Mouse (Mus musculus) liver, embryonic 15.5 days (tissue): ENCODE data around the gene Ago4. TPM values are rescaled to one million over a fixed set of nuclear protein-coding genes. Genes with fewer than 3 reads are reported as not detected.

Experiments used
- ATAC-seq: fragments of 200-750 bp; cut with Nextera tagmentation; 2 replicates; pipeline ENCODE4 v1.8.0; 2017; ENCODE audit warnings: moderate number of reproducible peaks, mild to moderate bottlenecking, moderate library complexity; ENCODE audit not compliant: insufficient read depth
- H3K27ac ChIP-seq: fragments of 300-500 bp; sonication (generic); replicated peaks from 2 replicates; pipeline ENCODE4 v1.5.1; 2015; ENCODE audit warnings: mild to moderate bottlenecking, inconsistent platforms
- H3K27me3 ChIP-seq: fragments of 300-500 bp; sonication (generic); 2 replicates; pipeline ENCODE4 v1.6.1; 2015; ENCODE audit warnings: mild to moderate bottlenecking, inconsistent platforms
- H3K36me3 ChIP-seq: fragments of 300-500 bp; sonication (generic); replicated peaks from 2 replicates; pipeline ENCODE4 v1.6.1; 2015; ENCODE audit warnings: moderate library complexity, mild to moderate bottlenecking, inconsistent platforms
- H3K4me1 ChIP-seq: fragments of 300-500 bp; sonication (generic); replicated peaks from 2 replicates; pipeline ENCODE4 v1.6.1; 2015; ENCODE audit warnings: inconsistent platforms
- H3K4me2 ChIP-seq: fragments of 300-500 bp; sonication (generic); 2 replicates; pipeline ENCODE4 v1.6.1; 2015; ENCODE audit warnings: moderate library complexity, mild to moderate bottlenecking, inconsistent platforms
- H3K4me3 ChIP-seq: fragments of 300-500 bp; sonication (generic); replicated peaks from 2 replicates; pipeline ENCODE4 v1.5.1; 2015; ENCODE audit warnings: mild to moderate bottlenecking, inconsistent platforms
- H3K9ac ChIP-seq: fragments of 300-500 bp; sonication (generic); 2 replicates; pipeline ENCODE4 v1.6.1; 2015; ENCODE audit warnings: moderate library complexity, mild to moderate bottlenecking, inconsistent platforms
- H3K9me3 ChIP-seq: fragments of 300-500 bp; sonication (generic); replicated peaks from 2 replicates; pipeline ENCODE4 v1.6.1; 2016; ENCODE audit warnings: inconsistent platforms
- WGBS: fragments of 180-500 bp; shearing (Covaris S2); methylation state at CpG from one replicate; pipeline ENCODE4 v1.1.7; 2015; ENCODE audit warnings: mixed read lengths; ENCODE audit not compliant: insufficient replicate concordance; 5-methylcytosine and 5-hydroxymethylcytosine counted together
- polyA plus RNA-seq: library from polyadenylated mRNA; unstranded; fragments of >200 nt; fragmentation: Nextera tagmentation; extraction: Ambion mirVana; gene quantifications from 2 replicates; pipeline ENCODE4 v1.2.1, GENCODE M21; 2015

Ago4 gene
- polyA plus RNA-seq, 1 experiment from 2014 or later = 0.31 TPM

DNA sequence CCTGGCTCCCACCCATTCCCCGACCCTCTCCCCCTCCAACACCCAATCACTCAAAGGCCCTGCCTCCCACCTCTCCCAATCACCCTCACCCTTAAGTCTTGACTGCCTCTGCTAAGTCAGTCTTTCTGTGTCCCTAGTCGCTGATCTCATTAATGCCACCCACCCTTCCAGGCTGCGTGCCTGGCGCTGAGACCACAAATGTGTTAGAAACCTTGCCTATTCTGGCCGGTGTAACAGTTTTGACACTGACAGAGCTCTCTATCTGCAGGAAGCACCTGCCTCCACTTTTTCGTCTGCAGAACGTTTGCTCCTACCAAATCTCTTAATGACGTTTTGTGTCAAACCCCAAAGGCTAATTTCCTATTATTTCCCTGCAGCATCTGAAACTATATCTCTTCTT, 64.3 kb downstream of the Ago4 start:
- no peaks in the 10 kb centered on the region for H3K9me3 ChIP-seq
- peak overlapping the region; percentile 85 for H3K4me3 ChIP-seq
- no peaks in the 10 kb centered on the region for H3K36me3 ChIP-seq
- peak overlapping the region; percentile 96 for H3K4me2 ChIP-seq
- H3K9ac ChIP-seq = peak overlapping the region; percentile 27; the same call in 1 of the 2 replicates
- H3K27ac ChIP-seq = peak overlapping the region; percentile 14; the same call in 1 of the 2 replicates
- ATAC-seq = no peak
- no peaks in the 10 kb centered on the region for H3K27me3 ChIP-seq
- WGBS = 3% methylated on average over 8 of the region's 8 CpGs
- peaks cover 41% of the 10 kb centered on the region for H3K4me1 ChIP-seq

DNA sequence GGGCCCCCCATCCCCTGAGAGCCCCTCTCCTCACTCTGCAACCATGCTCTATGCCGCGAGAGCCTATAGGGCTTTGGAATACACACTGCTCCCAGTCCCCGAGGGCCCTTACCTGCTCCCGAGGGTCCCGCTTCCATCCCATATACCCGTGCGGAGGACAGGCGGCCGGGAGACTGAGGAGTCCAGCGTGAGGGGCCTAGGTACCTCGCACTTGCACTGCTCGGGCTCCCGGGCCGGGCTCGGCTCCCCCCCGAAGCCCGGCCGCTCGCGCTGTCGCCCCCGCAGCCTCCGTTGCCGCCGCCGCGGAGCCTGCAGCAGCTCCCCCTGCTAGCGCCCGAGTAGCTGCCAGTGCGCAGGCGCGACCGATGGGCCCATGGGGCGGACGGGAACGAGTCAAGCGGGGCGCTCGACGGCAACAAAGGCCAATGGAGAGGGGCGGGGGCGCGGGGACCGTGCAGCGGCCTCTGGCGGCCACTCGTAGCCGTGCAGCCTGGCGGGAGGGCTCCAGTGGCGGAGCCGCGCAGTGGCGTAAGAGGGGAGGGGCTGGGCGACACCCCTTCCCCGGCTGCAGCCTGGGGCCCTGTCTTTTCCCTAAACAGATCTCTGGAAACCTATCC, 64.9 kb downstream of the Ago4 start, which contains the start of gene Ago1:
Gene Ago1, minus strand, starts transcription at position 299 of the 617 bp plus-strand sequence.
- ATAC-seq = peak; percentile 87

DNA sequence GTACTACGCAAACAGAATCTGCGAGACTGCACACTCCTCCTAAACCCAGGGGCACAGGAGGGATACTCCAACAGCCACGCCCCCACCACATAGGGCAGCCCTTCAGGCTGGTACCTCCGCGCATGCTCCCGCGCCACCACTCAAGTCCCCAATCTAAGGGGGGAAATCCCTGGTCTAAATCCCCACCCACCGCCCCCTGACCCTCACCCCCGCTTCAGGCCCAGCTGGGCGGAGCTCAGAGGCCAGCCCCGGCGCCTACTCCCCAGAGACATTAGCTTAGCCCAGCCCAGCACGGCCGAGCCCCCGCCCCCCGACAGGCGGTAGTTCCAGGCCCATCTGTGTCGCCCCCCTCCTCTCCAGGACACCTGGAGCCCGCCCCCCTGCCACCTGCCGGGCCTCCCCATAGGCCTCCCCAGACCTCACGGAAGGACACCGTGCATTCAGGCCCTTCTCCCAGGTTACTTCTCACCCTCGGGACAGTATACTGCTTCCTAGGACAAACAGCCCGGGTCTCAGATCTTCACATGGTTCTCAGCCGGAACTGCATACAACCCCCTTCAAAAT, 65.5 kb downstream of the Ago4 start:
- H3K9me3 ChIP-seq = no peaks in the 10 kb centered on the region
- 1% methylated on average over 25 of the region's 25 CpGs for WGBS
- H3K27ac ChIP-seq = peak overlapping the region; percentile 61
- peaks cover 41% of the 10 kb centered on the region for H3K4me1 ChIP-seq
- peak overlapping the region; percentile 96 for H3K4me2 ChIP-seq
- no peaks in the 10 kb centered on the region for H3K27me3 ChIP-seq
- ATAC-seq = peak; percentile 56
- peak overlapping the region; percentile 85 for H3K4me3 ChIP-seq
- no peaks in the 10 kb centered on the region for H3K36me3 ChIP-seq
- H3K9ac ChIP-seq = peak overlapping the region; percentile 80

More for the DNA sequence above, 64.9 kb downstream of the Ago4 start, which contains the start of gene Ago1:
- Histone ChIP-seq H3K27ac (peak within 1 kb of the TSS; percentile 61), H3K9ac (peak within 1 kb of the TSS; percentile 80), H3K27me3 (no peaks in the 10 kb centered on the region), H3K36me3 (no peaks in the 10 kb centered on the region), H3K4me1 (peaks cover 41% of the 10 kb centered on the region), H3K9me3 (no peaks in the 10 kb centered on the region), H3K4me3 (peak within 1 kb of the TSS; percentile 85), H3K4me2 (peak within 1 kb of the TSS; percentile 96)
- under 1% methylated on average over 55 of the region's 55 CpGs for WGBS

DNA sequence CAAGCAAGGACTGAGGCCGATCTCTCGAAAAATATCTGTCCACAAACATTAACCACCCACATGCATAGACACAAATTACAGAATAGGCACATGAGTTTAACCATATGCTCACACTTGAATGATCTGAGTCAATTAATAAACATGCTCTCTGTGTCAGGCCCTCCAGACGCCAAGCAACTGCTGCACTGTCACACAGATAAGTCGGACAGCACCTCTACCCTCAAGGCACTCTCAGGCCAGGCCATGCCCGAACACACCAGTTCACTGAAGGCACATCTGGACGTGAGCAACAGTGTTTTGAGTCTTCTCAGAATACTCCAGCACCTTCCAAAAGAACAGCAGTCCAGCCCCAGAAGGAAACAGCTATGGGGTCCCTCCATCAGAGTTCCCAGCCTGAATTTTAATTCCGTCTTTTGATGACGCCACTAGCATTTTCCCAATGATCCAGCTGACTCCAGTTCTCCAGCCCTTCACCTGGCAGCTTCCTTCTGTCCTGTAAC, 67.0 kb downstream of the Ago4 start:
- H3K4me3 ChIP-seq = no peak overlapping the region
- no peak overlapping the region for H3K4me2 ChIP-seq
- H3K36me3 ChIP-seq = no peaks in the 10 kb centered on the region
- ATAC-seq = no peak
- no peaks in the 10 kb centered on the region for H3K27me3 ChIP-seq
- no peak overlapping the region for H3K9ac ChIP-seq
- H3K4me1 ChIP-seq = peaks cover 41% of the 10 kb centered on the region
- WGBS = 37% methylated on average over 8 of the region's 8 CpGs
- no peaks in the 10 kb centered on the region for H3K9me3 ChIP-seq
- no peak overlapping the region for H3K27ac ChIP-seq

DNA sequence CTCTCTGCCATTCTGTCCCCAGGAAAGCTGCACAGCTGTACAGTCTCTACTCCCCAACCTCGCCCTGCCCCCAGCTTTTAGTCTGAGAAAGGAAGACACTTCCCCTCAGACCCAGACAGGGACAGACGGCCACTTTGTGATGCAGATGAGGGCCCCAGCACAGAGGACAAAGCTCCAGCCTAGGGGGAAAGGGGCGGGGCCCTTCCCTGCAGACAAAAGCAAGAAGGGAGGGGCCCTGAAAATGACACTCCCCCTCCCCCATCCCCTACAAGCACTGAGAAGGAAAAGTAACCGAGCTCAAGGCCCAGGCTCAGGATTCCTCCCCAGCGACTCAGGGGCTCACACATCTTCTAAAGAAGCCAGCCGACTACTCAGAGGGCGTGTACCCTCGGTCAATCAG, 67.4 kb downstream of the Ago4 start:
- ATAC-seq = no peak
- no peak overlapping the region for H3K27ac ChIP-seq
- H3K36me3 ChIP-seq = no peaks in the 10 kb centered on the region
- peaks cover 41% of the 10 kb centered on the region for H3K4me1 ChIP-seq
- 20% methylated on average over 8 of the region's 8 CpGs for WGBS
- H3K27me3 ChIP-seq = no peaks in the 10 kb centered on the region
- H3K9ac ChIP-seq = no peak overlapping the region
- H3K9me3 ChIP-seq = no peaks in the 10 kb centered on the region
- H3K4me3 ChIP-seq = no peak overlapping the region
- no peak overlapping the region; the same call in 1 of the 2 replicates for H3K4me2 ChIP-seq

DNA sequence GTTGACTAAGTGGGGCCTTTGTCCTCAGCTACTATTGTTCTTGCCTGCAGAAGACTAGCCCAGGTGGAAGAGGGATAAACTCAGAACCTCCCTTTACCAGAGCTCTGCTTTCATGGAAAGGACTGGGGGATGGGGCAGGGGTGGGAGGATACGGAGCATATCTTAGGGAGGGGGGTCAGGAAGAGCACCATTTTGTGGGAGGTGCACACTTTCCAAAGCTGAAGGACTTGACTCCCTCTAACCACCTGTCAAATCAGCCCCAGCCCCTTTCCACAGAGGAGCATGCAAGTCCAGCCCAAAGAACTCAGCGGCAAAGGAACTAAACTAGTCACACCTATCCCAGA, 68.4 kb downstream of the Ago4 start:
- H3K27ac ChIP-seq = no peak overlapping the region
- no peak overlapping the region for H3K4me3 ChIP-seq
- peaks cover 8% of the 10 kb centered on the region for H3K36me3 ChIP-seq
- no peak overlapping the region for H3K4me2 ChIP-seq
- no peaks in the 10 kb centered on the region for H3K27me3 ChIP-seq
- 55% methylated on average over 2 of the region's 2 CpGs for WGBS
- no peak for ATAC-seq
- H3K9me3 ChIP-seq = no peaks in the 10 kb centered on the region
- H3K4me1 ChIP-seq = peaks cover 41% of the 10 kb centered on the region
- no peak overlapping the region for H3K9ac ChIP-seq

DNA sequence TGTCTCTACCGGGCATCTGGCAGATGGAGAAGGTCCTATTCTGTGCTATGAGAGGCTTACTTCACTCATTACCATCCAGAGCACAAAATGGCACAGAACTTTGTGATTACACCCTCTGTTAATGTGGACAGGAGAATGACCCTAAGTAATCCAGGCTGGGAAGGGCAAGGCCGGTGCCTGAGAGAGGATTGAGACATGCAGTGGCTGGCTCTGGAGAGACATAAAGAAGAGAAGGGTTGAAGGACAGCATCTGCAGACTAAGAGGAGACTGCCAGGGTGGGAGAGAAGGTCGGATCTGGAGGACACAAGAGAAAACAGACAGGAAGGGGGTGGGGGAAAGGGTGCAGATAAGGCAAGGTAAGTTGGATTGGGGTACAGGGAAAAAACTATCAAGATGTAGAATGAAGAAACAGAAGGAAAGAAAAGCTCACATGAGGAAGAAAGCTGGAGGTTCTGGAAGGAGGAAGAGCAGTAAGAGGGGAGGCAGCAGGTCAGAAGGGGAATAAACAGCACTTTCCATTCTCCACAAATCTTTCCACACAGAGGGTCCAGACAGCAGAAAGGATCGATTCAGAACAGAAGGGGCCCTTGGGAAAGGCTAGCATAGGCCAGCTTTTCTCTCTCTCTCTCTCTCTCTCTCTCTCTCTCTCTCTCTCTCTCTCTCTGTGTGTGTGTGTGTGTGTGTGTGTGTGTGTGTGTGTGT, 68.9 kb downstream of the Ago4 start:
- Histone ChIP-seq H3K4me1 (peaks cover 41% of the 10 kb centered on the region), H3K27ac (no peak overlapping the region), H3K9me3 (no peaks in the 10 kb centered on the region), H3K4me3 (no peak overlapping the region), H3K4me2 (no peak overlapping the region), H3K36me3 (peaks cover 12% of the 10 kb centered on the region), H3K27me3 (no peaks in the 10 kb centered on the region), H3K9ac (no peak overlapping the region)
- ATAC-seq = no peak
- 31% methylated on average over 4 of the region's 4 CpGs for WGBS

DNA sequence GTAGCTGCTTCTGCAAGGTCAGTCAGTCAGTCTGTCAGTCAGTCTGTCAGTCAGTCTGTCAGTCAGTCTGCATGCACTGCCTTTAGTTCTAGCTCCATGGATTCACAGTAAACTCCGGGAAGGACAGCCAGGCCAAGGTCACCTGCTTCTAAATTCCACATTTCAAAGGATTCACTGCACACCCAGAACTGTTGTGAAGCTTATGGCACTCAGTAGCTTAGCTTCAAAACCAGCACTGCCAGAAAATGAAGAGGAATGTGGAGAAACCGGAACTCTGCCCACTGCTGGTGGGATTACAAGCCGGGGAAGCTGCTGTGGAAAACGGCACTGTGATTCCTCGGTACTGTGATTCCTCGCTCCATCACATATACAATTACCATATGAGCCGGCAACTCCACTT, 77.8 kb downstream of the Ago4 start:
- H3K27ac ChIP-seq = no peak overlapping the region
- 91% methylated on average over 7 of the region's 7 CpGs for WGBS

DNA sequence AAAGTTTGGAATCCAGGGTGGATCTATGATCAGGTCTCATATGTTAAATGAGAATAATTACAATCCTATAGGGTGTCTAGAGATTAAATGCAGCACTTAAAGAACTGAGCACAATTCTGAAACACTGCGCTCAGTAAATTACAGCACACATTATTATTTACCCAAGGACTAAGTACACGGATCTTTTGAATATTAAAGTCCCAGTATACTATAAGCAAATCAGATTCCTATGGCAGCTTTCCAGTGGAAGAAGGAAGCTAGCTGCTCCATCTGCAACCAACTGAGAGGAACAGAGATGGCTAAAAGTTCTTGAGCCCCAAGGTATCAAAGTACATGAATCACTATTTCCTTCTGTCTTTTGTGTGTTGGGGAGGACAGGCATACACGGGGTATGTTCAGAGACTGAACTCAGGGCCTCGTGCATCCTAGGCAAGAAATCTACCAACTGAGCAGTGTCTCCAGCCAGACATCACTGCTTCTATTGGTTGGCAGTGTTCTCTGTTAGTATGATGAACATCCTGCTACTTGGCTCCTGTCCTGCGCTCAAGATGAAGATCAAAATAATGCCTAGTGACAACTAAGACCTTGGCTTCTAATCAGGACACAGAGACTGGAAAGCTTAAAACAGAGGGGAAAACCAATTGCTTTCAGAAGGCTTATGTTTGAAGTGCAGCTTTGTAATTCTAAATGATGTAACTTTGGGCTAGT, 78.6 kb downstream of the Ago4 start:
- Histone ChIP-seq H3K27ac (no peak overlapping the region), H3K36me3 (peaks cover 41% of the 10 kb centered on the region), H3K4me3 (no peak overlapping the region), H3K4me1 (no peaks in the 10 kb centered on the region), H3K9me3 (no peaks in the 10 kb centered on the region), H3K9ac (no peak overlapping the region), H3K4me2 (no peak overlapping the region), H3K27me3 (no peaks in the 10 kb centered on the region)
- ATAC-seq = no peak
- 72% methylated on average over 5 of the region's 5 CpGs for WGBS

More for the DNA sequence above, 77.8 kb downstream of the Ago4 start:
- no peaks in the 10 kb centered on the region for H3K4me1 ChIP-seq
- H3K4me3 ChIP-seq = no peak overlapping the region
- no peak for ATAC-seq
- no peak overlapping the region for H3K9ac ChIP-seq
- no peaks in the 10 kb centered on the region for H3K9me3 ChIP-seq
- no peaks in the 10 kb centered on the region for H3K27me3 ChIP-seq
- H3K4me2 ChIP-seq = no peak overlapping the region
- peaks cover 48% of the 10 kb centered on the region for H3K36me3 ChIP-seq

DNA sequence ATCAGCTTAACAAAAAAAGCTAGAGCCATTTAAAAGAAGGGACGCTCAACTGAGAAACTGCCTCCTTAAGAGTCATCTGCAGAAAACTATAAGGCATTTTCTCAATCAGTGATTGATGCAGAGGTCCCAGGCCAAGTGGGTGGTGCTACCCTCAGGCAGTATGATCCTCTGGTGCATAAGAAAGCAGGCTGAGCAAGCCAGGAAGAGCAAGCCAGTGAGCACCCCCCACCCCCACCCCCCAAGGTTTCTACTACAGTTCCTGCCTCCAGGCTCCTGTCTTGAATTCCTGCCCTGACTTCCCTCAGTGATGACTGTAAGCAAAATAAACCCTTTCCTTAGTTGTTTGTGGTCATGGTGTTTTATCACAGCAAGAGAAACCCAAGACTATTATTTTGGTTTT, 83.0 kb downstream of the Ago4 start:
- Histone ChIP-seq H3K4me2 (no peak overlapping the region), H3K9ac (no peak overlapping the region), H3K27ac (no peak overlapping the region), H3K9me3 (no peaks in the 10 kb centered on the region), H3K27me3 (no peaks in the 10 kb centered on the region), H3K4me1 (no peaks in the 10 kb centered on the region), H3K4me3 (no peak overlapping the region), H3K36me3 (peaks cover 36% of the 10 kb centered on the region)
- ATAC-seq = no peak
- WGBS = 71% methylated on average over 1 of the region's 1 CpGs

DNA sequence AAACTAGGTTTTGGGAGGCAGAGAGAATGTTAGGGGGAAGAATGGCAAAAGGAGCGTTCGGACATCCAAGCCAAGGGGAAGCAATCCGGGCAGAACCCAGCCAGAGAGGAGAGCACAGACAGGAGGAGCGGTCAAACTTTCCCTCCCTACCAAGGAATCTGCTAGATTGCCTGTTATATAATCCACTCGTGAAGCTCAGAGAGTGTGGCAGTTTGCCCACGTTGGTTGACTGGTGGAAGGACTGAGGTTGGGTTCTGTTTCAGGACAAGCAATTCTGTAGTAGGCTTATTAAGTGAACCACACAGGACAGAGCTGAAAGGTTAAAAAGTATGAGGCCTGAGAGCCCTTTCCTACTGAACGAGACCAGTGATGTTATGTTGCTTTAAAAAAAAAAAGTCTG, 86.1 kb downstream of the Ago4 start:
- no peak for ATAC-seq
- no peaks in the 10 kb centered on the region for H3K9me3 ChIP-seq

More for the DNA sequence above, 86.1 kb downstream of the Ago4 start:
- Histone ChIP-seq H3K9ac (no peak overlapping the region), H3K4me1 (no peaks in the 10 kb centered on the region), H3K27ac (no peak overlapping the region), H3K27me3 (no peaks in the 10 kb centered on the region), H3K36me3 (peaks cover 27% of the 10 kb centered on the region; the same call in 1 of the 2 replicates), H3K4me2 (no peak overlapping the region), H3K4me3 (no peak overlapping the region)
- 78% methylated on average over 7 of the region's 7 CpGs for WGBS
